Mouse (Mus musculus) duodenum, adult 2 months (tissue): ENCODE data around the gene Nr2e3. TPM values are rescaled to one million over a fixed set of nuclear protein-coding genes. Genes with fewer than 3 reads are reported as not detected.

Source experiments
- polyA plus RNA-seq: library from polyadenylated mRNA; depleted of rRNA; stranded (reverse); fragments of >200 nt; gene quantifications from 2 replicates; pipeline ENCODE4 v1.2.3, GENCODE M21; 2012; ENCODE audit warnings: low replicate concordance; rRNA removed

The Nr2e3 gene
- polyA plus RNA-seq, result 2.1 and 5.9 TPM in 2 replicates

DNA sequence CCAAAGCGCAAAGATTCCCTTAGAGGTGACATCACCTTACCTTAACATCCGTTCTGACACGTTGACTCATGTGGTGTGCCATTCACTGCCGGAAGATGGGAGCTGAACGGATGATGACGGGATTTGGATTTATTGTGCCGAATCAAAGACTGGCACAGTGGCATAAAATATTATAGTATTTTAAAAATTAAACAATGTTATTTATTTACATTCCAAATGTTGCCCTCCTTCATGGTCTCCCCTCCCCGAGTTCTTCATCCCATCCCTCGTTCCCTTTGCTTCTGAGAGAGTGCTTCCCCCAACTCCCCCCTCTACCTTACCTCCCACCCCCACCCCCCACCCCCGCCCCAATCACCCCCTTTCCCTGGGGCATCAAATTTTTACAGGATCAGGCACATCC lies at the start of gene Nr2e3:
Gene Nr2e3, minus strand, starts transcription at position 101 of the 400 bp plus-strand sequence.

Other genes with a start within 250 kb of the Nr2e3 start
- 0.49 and 1.00 TPM in 2 replicates for gene Senp8, start 209.9 kb downstream of the Nr2e3 start, polyA plus RNA-seq
- gene Myo9a, start 209.8 kb downstream of the Nr2e3 start, polyA plus RNA-seq, result 0.08 and 0.20 TPM in 2 replicates